Mouse (Mus musculus): Measurements from ENCODE around the gene Nckap5l.

DNA sequence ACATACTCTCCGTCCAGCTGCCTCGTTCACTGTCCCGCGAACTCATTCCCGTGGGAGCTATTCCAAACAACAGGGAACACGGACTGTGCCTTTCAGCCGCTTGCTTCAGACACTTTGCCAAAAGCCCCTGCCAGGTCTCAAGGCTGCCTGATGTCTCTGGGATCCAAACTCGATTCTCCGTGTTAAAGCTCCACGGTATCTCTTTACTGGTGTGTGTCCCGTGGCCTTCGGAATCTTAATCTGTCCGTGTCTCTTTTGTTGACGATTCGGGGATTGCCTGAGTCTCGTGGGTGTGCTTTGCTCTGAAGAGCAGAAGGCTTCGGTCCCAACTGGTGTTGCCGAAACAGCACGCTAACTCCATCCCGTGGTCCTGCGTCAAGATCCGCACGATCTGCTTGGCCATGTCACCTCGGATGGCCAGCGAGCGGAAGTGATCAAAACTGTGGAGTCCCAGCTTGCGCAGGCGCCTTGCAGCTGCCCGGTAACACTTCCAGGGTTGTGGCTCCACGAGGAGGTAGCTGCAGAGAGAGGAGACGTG is 12.7 kb upstream of the Nckap5l start:
- no peak for TF ChIP-seq CTCF (IDR thresholded peaks at IDR 0.05; ENCODE audit: insufficient read depth, low read depth, low read length)
- TF ChIP-seq POLR2A (IDR thresholded peaks at IDR 0.05; ENCODE audit: insufficient read depth, low read depth, low read length) = no peak

All from olfactory bulb, adult 2 months (tissue).